Mouse (Mus musculus): Measurements from ENCODE around the gene Gm5294.

Gm5294 gene

DNA sequence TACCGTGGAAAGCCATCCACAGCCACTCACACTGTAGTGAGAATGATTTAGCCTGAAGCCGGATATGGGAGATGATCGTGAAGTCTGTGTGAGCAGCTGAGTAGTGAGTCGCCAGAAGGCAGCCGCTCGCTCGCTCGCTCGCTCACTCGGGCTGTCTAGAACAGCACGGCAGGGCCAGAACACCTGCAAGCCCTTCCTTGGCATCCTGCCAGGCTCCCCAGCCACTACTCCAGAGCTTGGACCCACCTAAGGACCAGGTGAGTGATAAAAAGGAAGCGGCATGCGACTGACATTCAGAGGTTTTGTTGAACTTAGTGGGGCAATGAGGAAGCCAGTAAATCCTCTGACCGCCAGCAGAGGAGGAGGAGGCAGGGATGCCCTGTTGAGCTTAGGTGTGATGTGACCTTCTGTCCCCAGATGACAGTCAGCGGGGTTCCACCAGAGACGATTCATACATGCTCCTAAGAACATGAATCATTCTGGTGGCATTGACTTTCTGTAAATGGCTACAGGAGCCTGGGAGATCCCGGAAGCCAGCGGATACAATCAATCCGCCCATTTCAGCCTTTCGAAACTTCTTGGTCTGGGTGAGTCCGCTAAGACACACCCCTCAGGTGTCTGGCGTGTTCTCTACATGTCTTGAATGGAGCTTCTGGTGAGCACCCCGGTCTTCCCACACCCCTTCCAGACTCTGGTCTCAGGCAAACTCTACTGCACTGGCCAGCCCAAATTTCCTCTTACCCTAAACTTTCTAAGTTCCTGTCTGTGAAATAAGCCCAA lies 30.0 kb downstream of the Gm5294 start:
- DNase-seq, result no peak

DNA sequence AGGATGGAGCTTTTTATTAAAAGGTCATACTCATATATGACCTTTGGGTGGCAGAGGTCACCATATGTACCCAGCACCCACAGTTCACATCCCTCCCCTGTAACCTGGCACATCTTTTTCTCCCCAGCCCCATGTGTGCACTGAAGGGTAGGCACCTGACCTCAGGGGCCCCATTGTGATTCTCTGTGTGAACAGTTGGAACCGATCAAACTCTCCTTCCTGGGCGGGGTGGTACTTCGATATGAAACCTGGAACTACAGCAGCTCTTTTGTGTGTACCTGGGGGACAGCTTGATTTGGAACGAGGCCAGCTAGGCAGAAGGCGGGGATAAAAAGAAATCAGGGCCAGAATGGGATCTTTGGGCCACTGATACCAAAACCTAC lies 30.6 kb downstream of the Gm5294 start:
- no peak for DNase-seq

DNA sequence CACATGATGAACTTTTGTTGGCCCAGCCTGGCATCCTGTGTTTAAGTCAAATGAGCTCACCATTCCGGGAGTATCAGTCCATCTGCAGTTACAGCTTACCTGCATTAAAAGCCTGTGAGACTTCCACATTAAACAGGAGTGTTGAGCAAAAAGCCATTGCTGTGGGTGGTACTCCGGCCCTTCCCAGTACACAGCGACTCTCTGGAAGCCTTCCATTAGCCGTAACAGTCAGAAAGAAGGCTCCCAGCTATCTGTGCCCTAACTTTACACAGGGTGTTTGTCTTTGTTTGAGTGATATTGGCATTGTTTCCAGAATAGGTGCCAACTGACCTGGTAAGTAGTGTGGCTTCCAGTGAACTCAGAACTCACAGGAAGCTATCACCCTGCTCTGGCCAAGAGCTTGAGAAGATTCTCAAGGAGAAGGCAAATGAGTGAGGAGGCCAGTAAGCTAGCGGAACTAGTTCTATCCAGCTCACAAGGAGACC lies 31.5 kb downstream of the Gm5294 start:
- DNase-seq, result no peak

DNA sequence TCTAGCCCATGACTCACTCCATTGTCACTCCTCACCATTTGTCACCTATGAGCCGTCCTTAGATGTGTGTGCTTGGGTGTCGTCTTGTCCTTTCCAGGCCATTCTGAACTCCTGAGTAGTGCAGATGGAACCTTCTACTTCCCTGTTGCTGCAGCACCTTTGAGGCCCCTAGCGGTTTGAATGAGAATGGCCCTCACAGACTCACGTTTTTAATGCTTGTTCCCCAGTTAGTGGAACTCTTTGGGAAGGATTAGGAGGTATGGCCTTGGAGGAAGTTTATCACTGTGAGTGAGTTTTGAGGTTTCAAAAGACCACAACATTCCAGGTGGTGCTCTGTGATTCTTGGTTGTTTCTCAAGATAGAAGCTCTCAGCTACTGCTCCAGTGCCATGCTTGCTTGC lies 32.3 kb downstream of the Gm5294 start:
- DNase-seq, result no peak

DNA sequence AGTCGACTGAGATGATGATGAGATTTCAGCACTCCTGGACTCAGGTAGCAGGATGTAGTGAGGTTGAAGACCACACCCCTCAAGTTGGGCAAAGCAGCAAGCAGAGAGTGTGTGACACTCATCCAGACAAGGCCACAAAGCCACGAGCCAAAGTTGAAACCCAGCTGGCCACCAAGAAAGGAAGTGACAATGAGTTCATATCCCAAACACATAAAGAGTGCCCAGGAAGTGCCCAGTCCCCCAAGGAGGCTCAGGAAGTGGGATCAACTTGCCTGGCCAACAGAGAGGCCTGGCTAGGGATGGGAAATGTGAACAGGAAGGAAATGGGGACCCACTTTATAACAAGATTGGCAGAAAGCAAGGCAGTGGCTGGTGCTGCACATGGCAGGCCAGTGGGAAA lies 33.5 kb downstream of the Gm5294 start:
- DNase-seq, result no peak

DNA sequence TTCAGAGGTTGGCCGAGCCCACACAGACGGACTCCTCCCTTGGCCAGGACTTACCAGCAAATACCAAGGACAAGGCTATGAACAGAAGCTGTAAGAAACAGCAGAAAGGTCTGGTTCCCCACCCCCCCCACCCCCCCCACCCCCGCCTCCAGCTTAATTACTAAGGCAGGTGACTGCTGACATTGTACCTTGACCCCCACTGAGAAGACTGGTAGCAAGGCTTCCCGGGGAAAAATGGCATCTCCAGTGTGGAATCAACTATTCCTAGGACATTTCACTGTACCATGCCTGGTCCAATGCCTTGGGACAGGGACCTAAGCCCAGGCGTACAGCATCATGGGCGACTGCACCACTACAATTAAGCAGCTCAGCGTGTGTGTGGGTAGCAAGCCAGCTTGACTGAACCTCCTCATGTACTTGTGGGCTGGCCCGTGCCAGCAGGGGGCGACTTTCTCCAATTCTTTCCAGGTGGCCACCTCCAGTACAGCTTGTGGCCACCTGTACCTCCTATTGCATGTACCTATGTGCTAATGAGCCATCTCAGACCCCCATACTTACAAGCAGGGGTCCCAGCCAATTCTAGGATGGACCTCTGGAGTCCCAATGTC lies 37.2 kb downstream of the Gm5294 start:
- peak; percentile 39 to 52 for DNase-seq

DNA sequence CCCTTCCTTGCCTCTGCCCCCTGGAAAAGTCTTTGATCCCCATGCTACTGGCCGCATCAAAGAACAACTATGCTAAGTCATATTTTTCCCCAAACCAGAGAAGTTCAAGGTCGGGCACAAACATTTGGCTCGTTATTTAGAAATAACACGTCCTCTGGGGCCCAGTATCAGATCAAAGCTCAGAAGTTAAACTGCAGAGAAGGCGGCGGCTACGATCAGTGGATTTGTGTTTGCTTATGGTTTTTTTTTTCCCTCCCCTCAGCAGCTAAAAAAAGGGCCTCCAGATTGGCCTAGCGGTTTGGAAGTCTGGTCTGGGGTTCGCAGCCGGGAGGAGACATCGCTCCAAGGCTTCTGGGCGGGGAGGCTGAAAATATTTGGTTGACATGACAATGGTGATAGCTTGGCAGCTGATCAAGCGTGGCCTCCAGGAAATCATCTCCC lies 38.0 kb downstream of the Gm5294 start:
- no peak for DNase-seq

DNA sequence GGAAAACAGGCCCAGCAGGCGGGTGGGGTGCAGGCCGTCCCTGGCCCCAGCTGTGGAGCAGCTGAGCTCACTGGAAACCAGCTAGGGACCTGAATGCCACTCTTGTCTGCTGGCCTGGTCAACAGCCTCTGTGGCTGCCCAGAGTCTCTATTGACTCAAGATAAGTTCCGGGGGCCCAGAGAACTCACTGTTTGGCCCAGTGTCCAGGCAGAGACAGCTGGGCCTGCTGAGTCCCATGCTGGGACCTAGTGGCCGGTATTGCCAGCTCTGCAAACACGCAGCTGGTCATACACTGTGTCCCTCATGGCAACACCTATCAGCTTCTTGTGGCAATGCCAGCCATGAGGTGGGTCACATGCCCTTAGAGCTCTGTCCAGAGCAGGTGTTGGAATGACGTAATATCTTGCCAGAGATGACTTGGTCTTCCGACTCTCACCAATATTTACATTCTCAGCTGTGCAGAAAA lies 43.8 kb downstream of the Gm5294 start:
- DNase-seq, result no peak

DNA sequence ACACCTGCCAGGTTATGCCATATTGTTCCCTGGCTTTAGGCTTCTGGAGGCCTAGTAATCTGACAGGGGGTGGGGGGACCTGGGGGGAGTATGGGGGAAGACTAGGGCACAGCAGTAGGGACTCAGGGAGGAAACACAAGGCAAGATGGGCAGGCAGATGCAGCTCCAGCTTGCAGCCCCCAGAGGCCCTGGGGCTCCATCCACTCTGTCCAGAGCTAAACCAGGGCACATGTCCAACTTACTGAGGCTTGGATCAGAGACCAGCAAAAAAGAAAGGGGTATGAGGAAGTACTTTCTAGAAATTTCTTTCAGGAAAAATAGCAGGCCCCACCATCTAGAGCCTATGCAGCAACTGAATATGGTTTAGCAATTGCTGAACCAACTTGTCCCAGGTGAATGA lies 44.3 kb downstream of the Gm5294 start:
- no peak for DNase-seq

DNA sequence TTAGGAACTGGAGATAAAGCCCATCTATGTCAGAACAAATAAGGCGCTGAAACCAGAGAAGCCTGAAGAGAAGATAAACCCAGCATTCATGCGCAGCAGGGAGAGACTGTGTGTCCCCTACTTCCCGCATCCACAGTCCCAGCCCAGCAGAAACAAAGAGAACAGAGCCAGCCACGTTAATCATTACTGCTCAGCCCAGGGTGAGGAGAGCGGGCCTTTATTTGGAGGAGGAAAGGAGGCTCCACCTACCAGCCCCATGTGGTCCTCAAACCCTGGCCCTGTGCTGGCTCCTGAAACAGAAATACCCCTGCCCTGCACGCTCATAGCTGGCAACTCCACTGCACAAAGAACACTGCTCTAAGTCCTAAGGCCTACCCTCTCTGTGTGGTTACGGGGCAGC lies 45.0 kb downstream of the Gm5294 start:
- DNase-seq, result no peak

DNA sequence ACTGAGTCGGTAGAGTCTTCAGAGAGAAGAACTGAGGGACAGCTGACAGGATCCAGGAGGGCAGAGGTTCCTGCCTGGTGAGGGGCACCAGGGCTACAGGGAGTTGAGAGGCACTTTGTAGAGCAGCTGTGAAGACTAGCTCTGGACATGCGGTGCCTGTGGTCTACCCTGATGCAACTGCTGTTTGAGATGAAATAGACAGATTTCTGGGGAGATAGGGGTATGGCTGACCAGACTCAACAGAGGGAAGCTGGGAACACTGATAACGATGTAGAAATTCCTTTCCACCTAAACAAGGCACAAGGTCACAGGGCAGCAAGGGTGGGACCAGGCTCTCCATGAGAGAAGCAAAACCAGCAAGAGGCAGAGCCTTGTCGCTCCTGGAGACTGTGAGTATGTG lies 45.8 kb downstream of the Gm5294 start:
- no peak for DNase-seq
